Mouse (Mus musculus): Measurements from ENCODE around the gene Cald1.

Gene Cald1

DNA sequence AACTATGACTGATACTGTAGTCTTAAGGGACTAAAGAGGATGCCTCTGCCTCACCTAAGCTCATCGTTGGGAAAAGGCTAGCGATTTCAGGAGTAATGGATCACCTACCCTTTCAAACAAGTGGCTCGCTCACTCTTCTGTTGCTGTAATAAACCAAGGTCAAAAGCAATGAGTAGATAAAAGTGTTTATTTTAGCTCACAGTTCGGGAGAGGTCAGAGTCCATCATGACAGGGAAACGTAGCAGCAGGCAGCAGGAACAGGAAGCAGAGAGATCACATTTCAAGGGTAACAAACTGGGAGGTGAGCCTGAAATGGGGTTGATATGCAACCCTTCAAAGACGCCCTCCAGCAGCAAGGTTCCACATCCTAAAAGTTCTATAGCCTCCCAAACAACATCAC, 64.3 kb downstream of the Cald1 start:
- intact Hi-C loops (cut with DNase I): no loop called here

GRCm38 (mm10) chr6:34664291-34664690, 66.0 kb downstream of the Cald1 start:
- intact Hi-C loops (cut with DNase I): no loop called here

DNA sequence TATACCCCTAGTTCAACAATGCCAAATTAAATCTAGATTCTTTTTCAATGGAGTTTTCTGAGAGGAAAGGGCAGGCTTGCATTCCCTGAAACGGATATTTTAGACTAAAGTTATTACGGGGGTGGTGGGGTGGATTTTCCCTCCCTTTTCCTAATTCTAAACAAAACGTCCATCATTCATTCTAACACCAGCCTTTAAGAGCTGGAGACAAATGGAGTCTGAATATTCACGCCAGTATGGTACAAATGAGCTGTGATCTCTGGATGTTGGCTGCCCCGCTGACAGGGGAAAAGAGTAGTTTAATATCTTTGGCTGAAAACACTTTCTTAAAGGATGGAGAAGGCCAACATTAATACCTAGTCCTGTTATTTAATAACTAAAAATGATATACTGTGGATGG, 66.4 kb downstream of the Cald1 start:
- intact Hi-C loops (cut with DNase I): no loop called here

GRCm38 (mm10) chr6:34668739-34669254, 70.5 kb downstream of the Cald1 start:
- intact Hi-C loops (cut with DNase I): no loop called here

GRCm38 (mm10) chr6:34671355-34671754, 73.1 kb downstream of the Cald1 start:
- intact Hi-C loops (cut with DNase I): no loop called here

DNA sequence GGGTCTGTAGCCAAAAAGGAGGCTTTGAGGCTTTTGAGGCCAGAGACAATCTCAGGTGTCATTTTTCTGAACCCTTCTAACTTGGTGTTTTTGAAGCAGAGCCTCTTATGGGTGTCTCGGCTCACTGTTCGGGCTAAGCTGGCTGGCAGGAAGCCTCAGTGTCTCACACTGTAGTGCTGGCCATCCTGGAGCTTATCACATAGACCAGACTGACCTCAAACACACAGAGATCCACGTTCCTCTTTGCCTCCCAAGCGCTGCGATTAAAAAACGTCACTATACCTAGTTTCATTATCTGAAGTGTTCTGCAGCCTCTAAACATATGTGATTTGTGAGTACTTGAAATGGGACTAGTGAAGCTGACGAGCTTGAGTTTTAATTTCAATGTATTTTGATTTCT, 76.1 kb downstream of the Cald1 start:
- intact Hi-C loops (cut with DNase I): no loop called here

- intact Hi-C loops (cut with DNase I): no loop called here
These were observed 76.6 kb downstream of the Cald1 start for GRCm38 (mm10) chr6:34674897-34675296.

- intact Hi-C loops (cut with DNase I): no loop called here
These were observed 83.8 kb downstream of the Cald1 start for GRCm38 (mm10) chr6:34682126-34682525.

DNA sequence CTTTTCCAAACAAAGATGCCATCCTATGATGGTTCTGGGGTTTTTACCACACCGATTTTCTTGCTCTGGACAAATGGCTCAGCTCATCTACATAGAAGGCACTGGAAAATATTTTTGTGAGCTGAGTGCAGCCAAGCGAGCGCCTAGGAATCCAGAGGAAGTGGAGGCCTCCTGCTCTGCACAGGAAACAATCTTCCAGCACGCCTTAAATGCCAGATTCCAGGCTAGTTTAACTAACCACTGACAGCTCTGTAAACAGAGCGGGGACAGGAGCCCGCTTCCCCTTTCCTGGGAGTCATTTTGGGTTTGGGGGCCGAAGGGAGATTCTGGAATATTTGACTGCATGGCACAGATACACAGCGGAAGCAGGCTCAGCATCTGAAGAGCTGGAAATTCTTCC, 86.6 kb downstream of the Cald1 start:
- intact Hi-C loops (cut with DNase I): no loop called here

GRCm38 (mm10) chr6:34688971-34689370, 90.7 kb downstream of the Cald1 start:
- intact Hi-C loops (cut with DNase I): no loop called here

GRCm38 (mm10) chr6:34691416-34691815, 93.1 kb downstream of the Cald1 start:
- intact Hi-C loops (cut with DNase I): no loop called here

DNA sequence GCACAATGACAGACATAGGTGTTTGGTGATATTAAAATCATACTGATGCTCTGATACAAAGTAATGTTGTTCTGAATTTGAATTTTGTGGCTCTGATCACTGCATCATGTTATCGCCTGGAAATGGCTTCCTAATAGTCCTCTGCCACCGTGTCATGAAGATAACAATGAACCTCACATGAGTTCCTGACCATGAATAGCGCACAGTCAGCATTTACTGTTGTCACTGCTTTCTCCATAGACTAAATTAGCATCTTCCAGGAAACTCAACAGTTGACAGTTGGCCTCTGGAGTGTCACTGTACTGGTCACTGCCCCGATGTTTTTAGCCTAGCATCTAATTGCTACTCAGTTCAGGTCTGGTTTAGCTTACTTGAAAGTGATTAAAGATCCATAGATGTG, 95.8 kb downstream of the Cald1 start:
- intact Hi-C loops (cut with DNase I): no loop called here

DNA sequence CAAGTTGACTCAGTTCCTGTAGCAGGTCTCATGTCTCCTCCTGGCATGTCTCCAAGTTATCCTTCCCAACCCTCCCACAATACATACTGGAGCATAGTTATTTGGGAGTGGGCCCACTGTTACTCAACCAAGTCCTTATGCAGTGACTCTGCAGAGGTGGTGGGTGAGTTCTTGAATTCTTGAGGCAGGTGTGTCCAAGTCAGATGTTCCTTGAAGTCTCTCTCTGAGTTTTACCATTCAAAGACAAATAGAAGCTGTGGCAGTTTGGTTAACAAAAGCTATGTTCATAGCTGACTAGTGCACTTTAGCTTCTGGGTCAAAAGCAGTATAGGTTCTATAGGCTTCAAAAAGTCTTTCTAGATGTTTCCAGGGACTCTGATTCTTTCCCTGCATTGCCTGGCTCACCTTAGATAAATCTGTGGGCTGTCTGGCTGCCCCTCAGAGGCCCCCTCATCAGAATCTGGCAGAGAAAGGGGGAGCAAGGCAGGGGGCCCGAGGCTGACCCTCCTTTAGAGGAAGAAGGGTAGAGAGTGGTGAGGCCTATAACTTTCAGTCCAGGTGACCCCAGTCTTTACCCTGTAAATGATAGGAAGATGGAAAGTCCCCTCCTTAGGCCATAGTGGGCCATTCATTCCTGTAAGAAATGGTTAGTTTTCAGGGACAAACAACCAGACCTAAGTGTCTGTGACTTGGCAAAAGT, 105.3 kb downstream of the Cald1 start:
- intact Hi-C loops (cut with DNase I): no loop called here

- intact Hi-C loops (cut with DNase I): no loop called here
These were observed 109.2 kb downstream of the Cald1 start for GRCm38 (mm10) chr6:34707521-34707920.

DNA sequence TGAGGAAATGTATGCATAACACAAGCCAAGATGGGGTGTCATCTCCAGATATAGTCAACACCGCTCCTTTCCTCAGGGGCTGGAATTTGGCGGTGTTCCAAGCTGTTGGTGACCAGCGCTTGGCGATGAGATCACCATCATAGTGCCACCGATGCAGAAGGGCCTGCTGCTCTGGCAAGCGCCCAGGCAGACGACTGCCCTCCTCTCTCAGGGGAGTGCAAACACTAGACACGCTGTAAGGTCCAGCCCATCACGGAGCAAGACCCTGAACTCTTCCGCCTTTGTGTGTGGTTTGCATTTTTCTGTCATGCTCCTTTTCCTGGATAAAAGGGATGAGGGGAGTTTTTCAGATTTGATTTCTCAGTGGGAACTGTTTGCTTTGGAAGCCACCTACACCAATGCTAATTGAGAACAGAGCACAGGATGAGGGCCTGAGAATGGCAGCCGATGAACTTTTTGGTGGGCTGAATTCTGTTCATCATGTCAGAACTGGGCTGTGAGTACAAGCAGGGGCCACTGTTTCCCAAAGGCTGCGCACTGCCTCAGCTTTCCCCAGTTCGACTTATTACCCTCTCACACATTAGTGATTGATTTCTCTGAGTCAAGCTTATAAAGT, 110.5 kb downstream of the Cald1 start:
- intact Hi-C loops (cut with DNase I): no loop called here

DNA sequence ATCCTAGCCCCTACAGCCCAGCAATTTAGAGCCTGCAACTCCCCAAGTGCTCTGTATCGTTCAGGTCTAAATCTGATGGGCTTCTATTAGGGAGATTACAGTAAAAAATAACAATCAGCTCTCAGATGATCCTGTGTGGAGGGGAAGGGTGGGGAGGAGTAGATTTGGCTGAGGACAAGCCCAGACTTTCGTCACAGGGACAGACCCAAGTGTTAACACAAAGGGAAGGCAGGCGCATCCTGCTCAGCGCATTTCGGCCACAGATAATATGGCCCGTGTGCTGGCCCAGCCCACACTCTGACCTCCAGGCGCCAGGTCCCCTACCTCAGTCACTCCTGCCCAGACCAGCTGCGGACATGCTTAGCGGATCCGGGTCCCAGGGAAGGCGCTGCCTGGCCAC, 111.0 kb downstream of the Cald1 start:
- intact Hi-C loops (cut with DNase I): no loop called here

DNA sequence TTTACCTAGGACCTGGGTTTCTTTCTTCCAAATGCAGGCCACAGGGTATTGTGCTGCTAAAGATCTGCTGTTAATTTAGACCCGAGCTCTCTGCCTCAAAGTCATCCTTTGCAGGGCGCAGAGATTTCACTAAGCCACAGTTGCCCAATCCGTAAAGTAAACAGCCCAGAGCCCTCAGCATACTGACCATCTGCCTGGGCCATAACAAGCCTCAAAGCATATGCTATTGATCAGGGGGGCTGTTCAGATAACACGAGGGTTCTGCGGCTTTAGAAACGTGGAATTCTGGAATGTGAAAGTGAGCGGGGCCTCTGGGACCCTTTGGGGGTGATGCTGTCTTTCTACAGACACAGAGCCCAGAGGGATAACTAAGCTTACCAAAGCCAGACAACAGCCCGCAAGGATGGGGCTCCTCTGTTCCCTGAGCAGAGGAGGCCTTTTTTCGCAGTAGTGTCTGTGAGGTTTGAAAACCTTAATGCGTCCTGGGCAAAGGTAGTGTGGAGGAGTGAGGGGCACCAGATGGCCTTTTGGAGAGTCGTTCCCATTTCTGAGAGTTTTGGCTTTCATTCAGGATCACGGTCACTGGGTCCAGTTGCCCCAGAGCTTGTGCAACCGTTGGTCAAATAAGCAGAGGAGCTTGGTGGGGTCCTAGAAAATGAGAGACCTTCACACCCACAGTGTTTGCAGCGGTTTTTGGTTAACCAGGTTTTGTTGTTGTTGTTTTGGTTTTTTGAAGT, 111.8 kb downstream of the Cald1 start:
- intact Hi-C loops (cut with DNase I): no loop called here

- intact Hi-C loops (cut with DNase I): no loop called here
These were observed 112.5 kb downstream of the Cald1 start for GRCm38 (mm10) chr6:34710848-34711247.

DNA sequence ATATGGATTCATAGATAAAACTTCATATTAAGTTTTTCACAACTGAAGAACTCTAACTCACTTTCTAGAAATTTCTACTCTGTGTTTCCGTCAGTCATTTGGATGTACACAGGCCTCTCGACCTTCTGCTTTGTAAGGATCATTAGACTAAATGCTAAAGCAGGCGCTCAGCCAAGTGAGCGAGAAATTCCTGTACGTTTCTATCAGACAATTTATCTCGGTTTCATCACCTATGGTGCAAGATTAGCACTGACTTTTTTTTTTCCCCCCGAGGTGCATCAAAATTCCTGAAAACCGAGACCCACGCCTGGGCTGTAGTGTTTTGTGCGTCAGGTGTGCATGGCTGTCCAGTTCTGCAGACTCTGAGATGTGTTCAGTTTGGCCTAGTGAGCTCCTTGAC, 113.3 kb downstream of the Cald1 start:
- intact Hi-C loops (cut with DNase I): no loop called here

DNA sequence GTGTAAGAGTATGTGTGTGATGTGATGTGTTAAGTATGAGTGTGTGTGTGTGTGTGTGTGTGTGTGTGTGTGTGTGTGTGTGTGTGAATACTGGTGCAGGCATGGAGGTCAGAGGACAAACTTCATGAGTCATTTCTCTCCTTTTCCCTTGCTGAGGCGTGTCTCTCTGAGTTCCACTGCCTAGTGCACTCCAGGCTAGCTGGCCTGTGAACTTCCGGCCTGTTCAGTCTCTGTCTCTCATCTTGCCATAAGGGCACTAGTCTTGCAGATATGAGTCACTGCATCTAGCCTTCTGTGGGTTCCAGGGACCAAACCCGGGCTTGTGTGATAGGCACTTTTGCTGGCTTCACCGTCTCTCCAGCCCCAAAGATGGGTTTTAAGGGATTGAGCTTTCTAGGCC, 114.9 kb downstream of the Cald1 start:
- intact Hi-C loops (cut with DNase I): no loop called here

GRCm38 (mm10) chr6:34713777-34714176, 115.5 kb downstream of the Cald1 start:
- intact Hi-C loops (cut with DNase I): no loop called here

DNA sequence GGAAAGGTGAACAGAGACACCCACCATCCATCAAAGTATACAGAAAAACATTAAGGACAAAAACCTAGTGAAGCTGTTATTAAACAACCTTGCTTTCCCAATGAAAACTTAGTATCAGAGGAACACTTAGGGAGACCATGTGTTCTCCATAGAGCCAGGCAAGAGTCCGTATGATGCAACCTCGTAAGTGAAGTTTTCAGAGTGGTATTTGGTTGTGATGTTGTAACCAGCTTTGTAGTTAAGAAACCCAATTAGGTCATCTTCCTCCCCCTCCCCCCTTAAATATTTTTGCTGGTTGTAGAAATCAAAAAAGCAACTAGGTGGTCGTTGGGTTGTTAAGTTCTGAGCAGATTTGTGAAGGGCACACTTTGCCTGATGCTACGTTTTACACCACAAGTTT, 116.3 kb downstream of the Cald1 start:
- intact Hi-C loops (cut with DNase I): no loop called here
